Mouse (Mus musculus) heart, embryonic 12.5 days (tissue): ENCODE measurements around the gene Atp11a. TPM values are rescaled to one million over a fixed set of nuclear protein-coding genes. Genes with fewer than 3 reads are reported as not detected.

ENCODE experiments used
- ATAC-seq: fragments of 200-750 bp; cut with Nextera tagmentation; 2 replicates; pipeline ENCODE4 v1.8.0; 2017; ENCODE audit warnings: moderate TSS enrichment, moderate library complexity; ENCODE audit not compliant: insufficient number of reproducible peaks, low FRiP score
- H3K27ac ChIP-seq: fragments of 300-500 bp; sonication (generic); 2 replicates; pipeline ENCODE4 v1.5.1; 2016; ENCODE audit warnings: mild to moderate bottlenecking, moderate library complexity; ENCODE audit not compliant: poor library complexity, severe bottlenecking
- H3K27me3 ChIP-seq: fragments of 300-500 bp; sonication (generic); replicated peaks from 2 replicates; pipeline ENCODE4 v1.6.1; 2016; ENCODE audit warnings: mild to moderate bottlenecking, moderate library complexity
- H3K36me3 ChIP-seq: fragments of 300-500 bp; sonication (generic); 2 replicates; pipeline ENCODE4 v1.6.1; 2016; ENCODE audit warnings: mild to moderate bottlenecking, moderate library complexity
- H3K4me1 ChIP-seq: fragments of 300-500 bp; sonication (generic); replicated peaks from 2 replicates; pipeline ENCODE4 v1.6.1; 2016; ENCODE audit warnings: mild to moderate bottlenecking
- H3K4me2 ChIP-seq: fragments of 300-500 bp; sonication (generic); 2 replicates; pipeline ENCODE4 v1.6.1; 2016; ENCODE audit warnings: mild to moderate bottlenecking, moderate library complexity
- H3K4me3 ChIP-seq: fragments of 300-500 bp; sonication (generic); 2 replicates; pipeline ENCODE4 v1.5.1; 2016; ENCODE audit warnings: mild to moderate bottlenecking
- H3K9ac ChIP-seq: fragments of 300-500 bp; sonication (generic); 2 replicates; pipeline ENCODE4 v1.6.1; 2016; ENCODE audit warnings: mild to moderate bottlenecking, moderate library complexity
- H3K9me3 ChIP-seq: fragments of 300-500 bp; sonication (generic); replicated peaks from 2 replicates; pipeline ENCODE4 v1.6.1; 2016; ENCODE audit warnings: mild to moderate bottlenecking, moderate library complexity
- WGBS: fragments of 180-500 bp; shearing (Covaris S2); methylation state at CpG from one replicate; pipeline ENCODE4 v1.1.7; 2016; 5-methylcytosine and 5-hydroxymethylcytosine counted together
- polyA plus RNA-seq: library from polyadenylated mRNA; unstranded; fragments of >200 nt; fragmentation: Nextera tagmentation; extraction: Ambion mirVana; gene quantifications from 2 replicates; pipeline ENCODE4 v1.2.1, GENCODE M21; 2016

The Atp11a gene
- polyA plus RNA-seq, 1 experiment from 2014 or later: 21.5 TPM

DNA sequence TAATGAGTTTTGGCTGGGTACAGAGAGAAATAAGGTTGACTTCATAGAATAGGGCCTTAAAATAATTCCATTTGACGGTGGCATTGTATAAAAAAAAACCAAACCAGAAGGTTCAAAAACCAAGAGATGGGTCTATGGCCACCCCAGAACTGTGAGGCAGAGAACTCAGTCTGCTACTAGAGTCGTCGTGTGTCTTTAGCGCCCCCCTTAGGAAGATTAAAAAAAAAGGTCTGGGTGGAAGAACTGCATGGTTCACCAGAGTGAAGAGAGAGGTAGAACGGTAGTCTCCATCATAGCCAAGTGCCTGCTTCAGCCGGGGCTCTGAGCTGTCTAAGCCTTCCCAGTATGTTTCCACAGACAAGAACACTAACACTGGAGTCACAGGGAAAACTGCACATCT is 54.4 kb downstream of the Atp11a start:
- WGBS: 41% methylated on average over 6 of the region's 6 CpGs
- ATAC-seq: no peak
- Histone ChIP-seq H3K4me3 (no peak overlapping the region), H3K4me2 (no peak overlapping the region), H3K27ac (no peak overlapping the region), H3K4me1 (peaks cover 9% of the 10 kb centered on the region), H3K27me3 (no peaks in the 10 kb centered on the region), H3K9me3 (no peaks in the 10 kb centered on the region), H3K9ac (no peak overlapping the region), H3K36me3 (peaks cover 36% of the 10 kb centered on the region)

GRCm38 (mm10) chr8:12816412-12816811 is 59.6 kb downstream of the Atp11a start:
- 84% methylated on average over 6 of the region's 6 CpGs for WGBS
- Histone ChIP-seq H3K4me3 (no peak overlapping the region), H3K36me3 (peaks cover 41% of the 10 kb centered on the region)

GRCm38 (mm10) chr8:12822892-12823291 is 66.1 kb downstream of the Atp11a start:
- H3K9me3 ChIP-seq: no peaks in the 10 kb centered on the region
- ATAC-seq: no peak
- peaks cover 47% of the 10 kb centered on the region for H3K36me3 ChIP-seq
- no peak overlapping the region for H3K27ac ChIP-seq
- no peak overlapping the region for H3K4me2 ChIP-seq
- no peak overlapping the region for H3K4me3 ChIP-seq
- peaks cover 36% of the 10 kb centered on the region for H3K4me1 ChIP-seq
- WGBS: 49% methylated on average over 7 of the region's 7 CpGs
- H3K9ac ChIP-seq: no peak overlapping the region
- no peaks in the 10 kb centered on the region for H3K27me3 ChIP-seq

More at GRCm38 (mm10) chr8:12816412-12816811, 59.6 kb downstream of the Atp11a start:
- Histone ChIP-seq H3K4me2 (no peak overlapping the region), H3K9ac (no peak overlapping the region), H3K27ac (no peak overlapping the region), H3K4me1 (no peaks in the 10 kb centered on the region; the same call in 1 of the 2 replicates), H3K27me3 (no peaks in the 10 kb centered on the region), H3K9me3 (no peaks in the 10 kb centered on the region)
- ATAC-seq: no peak

- Histone ChIP-seq H3K4me3 (no peak overlapping the region), H3K27me3 (no peaks in the 10 kb centered on the region), H3K4me2 (peak overlapping the region; percentile 29), H3K4me1 (peaks cover 36% of the 10 kb centered on the region), H3K9ac (peak overlapping the region; percentile 1; the same call in 1 of the 2 replicates), H3K9me3 (no peaks in the 10 kb centered on the region), H3K27ac (peak overlapping the region; percentile 74), H3K36me3 (peaks cover 64% of the 10 kb centered on the region)
- 50% methylated on average over 10 of the region's 10 CpGs for WGBS
- ATAC-seq: peak; percentile 62; the same call in 1 of the 2 replicates
These were observed 67.7 kb downstream of the Atp11a start for GRCm38 (mm10) chr8:12824562-12824961.

DNA sequence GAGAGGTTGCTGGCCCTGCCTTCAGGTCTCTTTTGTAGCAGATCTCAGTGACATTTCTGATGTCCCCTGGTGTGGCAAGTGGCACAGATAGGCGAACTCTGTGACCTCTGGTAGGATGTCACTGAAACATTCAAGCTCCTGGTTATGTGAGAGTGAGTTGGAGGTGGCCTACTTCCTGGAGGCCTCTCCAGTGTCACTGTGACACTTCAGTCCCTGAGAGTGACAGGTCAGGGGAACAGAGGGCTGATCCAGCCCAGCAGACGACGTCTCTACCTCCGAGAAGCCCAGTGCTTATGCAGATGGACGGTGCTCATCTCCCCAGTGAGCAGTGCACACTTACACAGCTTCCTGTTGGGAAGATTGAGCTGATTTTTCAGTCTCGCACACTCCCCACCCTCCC is 68.4 kb downstream of the Atp11a start:
- Histone ChIP-seq H3K27ac (peak overlapping the region; percentile 74), H3K4me1 (peaks cover 36% of the 10 kb centered on the region), H3K9me3 (no peaks in the 10 kb centered on the region), H3K9ac (peak overlapping the region; percentile 1), H3K4me3 (no peak overlapping the region), H3K36me3 (peaks cover 63% of the 10 kb centered on the region), H3K27me3 (no peaks in the 10 kb centered on the region), H3K4me2 (peak overlapping the region; percentile 29; the same call in 1 of the 2 replicates)
- ATAC-seq: no peak
- 19% methylated on average over 6 of the region's 6 CpGs for WGBS

GRCm38 (mm10) chr8:12825686-12826237 is 68.9 kb downstream of the Atp11a start:
- 69% methylated on average over 8 of the region's 8 CpGs for WGBS
- Histone ChIP-seq H3K27me3 (no peaks in the 10 kb centered on the region), H3K4me1 (peaks cover 36% of the 10 kb centered on the region), H3K27ac (no peak overlapping the region), H3K4me3 (no peak overlapping the region), H3K4me2 (no peak overlapping the region), H3K36me3 (peaks cover 62% of the 10 kb centered on the region), H3K9ac (no peak overlapping the region; the same call in 1 of the 2 replicates), H3K9me3 (no peaks in the 10 kb centered on the region)
- ATAC-seq: no peak

DNA sequence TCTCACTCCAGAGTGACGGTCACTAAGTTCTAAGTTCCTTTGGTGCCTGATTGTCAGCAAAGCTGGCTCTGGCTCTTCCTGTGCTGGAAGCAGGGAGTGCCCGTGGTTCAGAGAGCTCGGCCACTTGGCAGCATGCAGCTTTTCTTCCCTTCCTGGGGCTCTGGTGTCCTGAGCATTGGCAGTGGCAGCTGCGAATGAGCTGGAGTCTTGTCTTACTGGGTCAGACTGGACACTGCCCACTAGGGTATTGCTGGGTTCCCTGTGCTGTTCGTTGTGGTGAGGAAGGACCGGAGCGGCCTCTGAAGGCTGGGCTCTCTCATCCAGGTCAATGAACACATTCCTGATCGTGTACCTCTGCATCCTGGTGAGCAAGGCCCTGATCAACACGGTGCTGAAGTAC is 70.3 kb downstream of the Atp11a start:
- no peak overlapping the region for H3K4me2 ChIP-seq
- H3K27ac ChIP-seq: no peak overlapping the region
- no peak for ATAC-seq
- H3K4me3 ChIP-seq: no peak overlapping the region
- peaks cover 36% of the 10 kb centered on the region for H3K4me1 ChIP-seq
- H3K27me3 ChIP-seq: no peaks in the 10 kb centered on the region
- H3K9me3 ChIP-seq: no peaks in the 10 kb centered on the region
- H3K36me3 ChIP-seq: peaks cover 66% of the 10 kb centered on the region
- H3K9ac ChIP-seq: no peak overlapping the region
- WGBS: 84% methylated on average over 9 of the region's 9 CpGs

GRCm38 (mm10) chr8:12828298-12828697 is 71.5 kb downstream of the Atp11a start:
- H3K4me3 ChIP-seq: no peak overlapping the region
- peaks cover 68% of the 10 kb centered on the region for H3K36me3 ChIP-seq
- no peak overlapping the region for H3K27ac ChIP-seq
- peaks cover 25% of the 10 kb centered on the region for H3K4me1 ChIP-seq
- no peaks in the 10 kb centered on the region for H3K27me3 ChIP-seq
- 59% methylated on average over 6 of the region's 6 CpGs for WGBS
- no peak overlapping the region for H3K4me2 ChIP-seq
- H3K9ac ChIP-seq: no peak overlapping the region
- H3K9me3 ChIP-seq: no peaks in the 10 kb centered on the region
- no peak for ATAC-seq

DNA sequence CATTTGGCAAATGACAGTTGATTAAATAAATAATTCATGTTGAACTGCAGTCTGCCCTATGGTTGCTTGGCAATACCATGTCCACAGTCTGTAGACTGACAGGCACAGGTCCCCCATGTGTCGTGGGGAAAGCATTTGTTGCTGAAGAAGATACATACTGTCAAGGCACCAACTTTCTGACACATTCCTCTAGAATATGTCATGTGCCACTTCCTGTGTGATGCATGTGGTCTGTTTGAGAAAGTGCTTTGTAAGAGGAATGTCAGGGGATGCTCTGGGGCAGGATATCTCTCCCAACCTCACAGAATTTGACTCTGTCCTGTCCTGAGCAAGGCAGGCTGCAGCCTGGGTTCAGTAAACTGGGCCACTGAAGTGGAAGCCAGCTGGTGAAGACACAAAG is 72.6 kb downstream of the Atp11a start:
- no peak overlapping the region for H3K4me3 ChIP-seq
- no peaks in the 10 kb centered on the region for H3K27me3 ChIP-seq
- H3K9me3 ChIP-seq: no peaks in the 10 kb centered on the region
- no peak overlapping the region for H3K9ac ChIP-seq
- WGBS: 85% methylated on average over 1 of the region's 1 CpGs
- no peak overlapping the region for H3K4me2 ChIP-seq
- no peak overlapping the region for H3K27ac ChIP-seq
- peaks cover 16% of the 10 kb centered on the region for H3K4me1 ChIP-seq
- ATAC-seq: no peak
- peaks cover 74% of the 10 kb centered on the region for H3K36me3 ChIP-seq

GRCm38 (mm10) chr8:12831659-12832589 is 75.1 kb downstream of the Atp11a start:
- Histone ChIP-seq H3K27me3 (no peaks in the 10 kb centered on the region), H3K27ac (no peak overlapping the region), H3K4me2 (no peak overlapping the region), H3K9ac (no peak overlapping the region), H3K36me3 (peaks cover 90% of the 10 kb centered on the region), H3K4me3 (no peak overlapping the region), H3K4me1 (no peaks in the 10 kb centered on the region), H3K9me3 (no peaks in the 10 kb centered on the region)
- no peak for ATAC-seq
- WGBS: 80% methylated on average over 7 of the region's 7 CpGs

- Histone ChIP-seq H3K9ac (no peak overlapping the region), H3K9me3 (0 out of 2 replicates have a peak, but pooled peaks cover 3% of the 10 kb centered on the region), H3K4me1 (no peaks in the 10 kb centered on the region), H3K4me2 (no peak overlapping the region), H3K36me3 (peaks cover 86% of the 10 kb centered on the region), H3K27ac (no peak overlapping the region), H3K27me3 (no peaks in the 10 kb centered on the region), H3K4me3 (no peak overlapping the region)
- no peak for ATAC-seq
- 67% methylated on average over 5 of the region's 5 CpGs for WGBS
These were observed 76.8 kb downstream of the Atp11a start for GRCm38 (mm10) chr8:12833616-12834015.
